Mouse (Mus musculus): Measurements from ENCODE around the gene Rtn1. TPM values are rescaled to one million over a fixed set of nuclear protein-coding genes. Genes with fewer than 3 reads are reported as not detected.

Gene Rtn1
- total and polyA plus RNA-seq, 2 experiments from 2014 or later, result 2,696 to 3,970 TPM

DNA sequence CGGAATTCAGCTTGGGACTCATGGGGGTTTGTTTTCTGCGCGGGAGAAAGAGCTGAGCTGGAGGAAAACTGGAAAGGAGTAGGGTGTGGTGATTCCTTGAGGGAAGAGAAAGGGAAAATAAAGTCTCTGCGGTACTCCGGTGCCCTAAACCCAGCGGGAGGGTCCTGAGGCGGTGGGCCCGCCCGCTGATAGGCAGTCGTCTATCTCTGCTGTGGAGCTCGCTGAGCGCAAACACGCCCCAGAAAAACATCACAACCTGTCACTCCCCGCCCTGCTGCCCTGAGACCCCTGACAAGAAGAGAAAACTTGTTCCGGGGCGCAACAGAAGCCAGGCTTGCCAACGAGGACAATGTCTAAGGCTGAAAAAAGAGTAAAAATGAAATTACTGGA is 1.1 kb downstream of the Rtn1 start:
- Histone ChIP-seq H3K4me2 (ENCODE audit: low read depth, low read length, poor library complexity, severe bottlenecking) (peak overlapping the region; percentile 72), H3K36me3 (ENCODE audit: insufficient read depth, low read length) (no peaks in the 10 kb centered on the region), H3K27me3 (ENCODE audit: insufficient read depth, low read length) (no peaks in the 10 kb centered on the region), H3K9ac (replicated peaks; ENCODE audit: low read length, poor library complexity, severe bottlenecking) (peak overlapping the region; percentile 95), H3K4me1 (ENCODE audit: insufficient read depth, low read length) (0 out of 2 replicates have a peak, but pooled peaks cover 6% of the 10 kb centered on the region), H3K27ac (ENCODE audit: low read depth, low read length) (peak overlapping the region; percentile 84), H3K9me3 (ENCODE audit: low read length) (no peaks in the 10 kb centered on the region), H3K4me3 (ENCODE audit: low read depth, low read length) (peak overlapping the region; percentile 66)
- DNase-seq (ENCODE audit: low spot score) (peak; percentile 44), ATAC-seq (ENCODE audit: low FRiP score) (peak; percentile 41; the same call in 1 of the 2 replicates)
- 1% methylated on average over 17 of the region's 17 CpGs for WGBS
- TF ChIP-seq CTCF (IDR thresholded peaks at IDR 0.05), result no peak

DNA sequence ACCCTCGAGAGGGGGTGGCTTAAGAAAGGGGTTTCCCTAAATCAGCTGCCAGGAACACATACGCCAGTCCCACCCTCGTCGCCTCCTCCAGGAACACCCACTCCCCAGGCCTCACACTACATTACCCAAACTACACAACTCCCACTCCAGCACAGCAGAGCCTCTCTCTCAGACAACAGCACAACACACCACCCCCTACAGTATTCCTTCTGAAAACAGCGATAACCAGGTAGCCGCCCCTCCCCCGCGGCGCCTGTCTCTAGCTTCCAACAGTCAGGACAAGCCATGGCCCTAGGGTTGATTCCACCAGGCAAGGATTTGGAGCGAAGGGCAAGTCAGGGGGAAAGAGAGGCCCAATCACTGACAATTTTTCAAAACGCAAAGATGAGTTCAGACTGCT is 1.7 kb downstream of the Rtn1 start:
- TF ChIP-seq CTCF (IDR thresholded peaks at IDR 0.05), result peak; percentile 17; the same call in 1 of the 2 replicates
- 5% methylated on average over 11 of the region's 11 CpGs for WGBS
- H3K36me3 ChIP-seq (ENCODE audit: insufficient read depth, low read length), result no peaks in the 10 kb centered on the region
- peak overlapping the region; percentile 66 for H3K4me3 ChIP-seq (ENCODE audit: low read depth, low read length)
- H3K9me3 ChIP-seq (ENCODE audit: low read length), result no peaks in the 10 kb centered on the region
- ATAC-seq (ENCODE audit: low FRiP score) (peak; percentile 66; the same call in 1 of the 2 replicates), DNase-seq (ENCODE audit: low spot score) (peak; percentile 51)
- no peaks in the 10 kb centered on the region for H3K27me3 ChIP-seq (ENCODE audit: insufficient read depth, low read length)
- no peak overlapping the region for H3K27ac ChIP-seq (ENCODE audit: low read depth, low read length)
- peak overlapping the region; percentile 95 for H3K9ac ChIP-seq (replicated peaks; ENCODE audit: low read length, poor library complexity, severe bottlenecking)
- H3K4me1 ChIP-seq (ENCODE audit: insufficient read depth, low read length), result 0 out of 2 replicates have a peak, but pooled peaks cover 6% of the 10 kb centered on the region
- peak overlapping the region; percentile 72 for H3K4me2 ChIP-seq (ENCODE audit: low read depth, low read length, poor library complexity, severe bottlenecking)

DNA sequence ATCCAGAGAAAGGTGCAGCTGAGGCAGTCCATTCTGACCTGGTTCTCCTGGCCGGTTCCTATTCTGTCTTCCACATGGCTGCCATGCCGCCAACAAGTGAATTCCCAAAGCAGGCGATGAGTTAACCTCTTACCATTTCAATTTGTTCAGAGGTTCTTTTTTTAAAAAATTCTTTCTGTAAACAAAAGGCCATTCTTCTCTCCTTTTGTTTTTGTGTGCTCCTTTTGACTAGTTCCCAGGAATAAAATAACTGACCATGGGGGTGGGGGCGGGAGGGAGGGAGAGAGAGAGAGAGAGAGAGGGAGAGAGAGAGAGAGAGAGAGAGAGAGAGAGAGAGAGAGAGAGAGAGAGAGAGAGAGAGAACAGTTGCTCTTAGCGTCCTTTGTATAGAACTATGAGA is 3.8 kb downstream of the Rtn1 start:
- WGBS, result 35% methylated on average over 5 of the region's 5 CpGs
- Histone ChIP-seq H3K4me1 (ENCODE audit: insufficient read depth, low read length) (0 out of 2 replicates have a peak, but pooled peaks cover 6% of the 10 kb centered on the region), H3K27me3 (ENCODE audit: insufficient read depth, low read length) (no peaks in the 10 kb centered on the region), H3K9me3 (ENCODE audit: low read length) (no peaks in the 10 kb centered on the region), H3K4me3 (ENCODE audit: low read depth, low read length) (no peak overlapping the region), H3K4me2 (ENCODE audit: low read depth, low read length, poor library complexity, severe bottlenecking) (no peak overlapping the region), H3K36me3 (ENCODE audit: insufficient read depth, low read length) (no peaks in the 10 kb centered on the region), H3K9ac (replicated peaks; ENCODE audit: low read length, poor library complexity, severe bottlenecking) (no peak overlapping the region), H3K27ac (ENCODE audit: low read depth, low read length) (no peak overlapping the region)
- DNase-seq (ENCODE audit: low spot score) (no peak), ATAC-seq (ENCODE audit: low FRiP score) (no peak)
- TF ChIP-seq CTCF (IDR thresholded peaks at IDR 0.05), result no peak

DNA sequence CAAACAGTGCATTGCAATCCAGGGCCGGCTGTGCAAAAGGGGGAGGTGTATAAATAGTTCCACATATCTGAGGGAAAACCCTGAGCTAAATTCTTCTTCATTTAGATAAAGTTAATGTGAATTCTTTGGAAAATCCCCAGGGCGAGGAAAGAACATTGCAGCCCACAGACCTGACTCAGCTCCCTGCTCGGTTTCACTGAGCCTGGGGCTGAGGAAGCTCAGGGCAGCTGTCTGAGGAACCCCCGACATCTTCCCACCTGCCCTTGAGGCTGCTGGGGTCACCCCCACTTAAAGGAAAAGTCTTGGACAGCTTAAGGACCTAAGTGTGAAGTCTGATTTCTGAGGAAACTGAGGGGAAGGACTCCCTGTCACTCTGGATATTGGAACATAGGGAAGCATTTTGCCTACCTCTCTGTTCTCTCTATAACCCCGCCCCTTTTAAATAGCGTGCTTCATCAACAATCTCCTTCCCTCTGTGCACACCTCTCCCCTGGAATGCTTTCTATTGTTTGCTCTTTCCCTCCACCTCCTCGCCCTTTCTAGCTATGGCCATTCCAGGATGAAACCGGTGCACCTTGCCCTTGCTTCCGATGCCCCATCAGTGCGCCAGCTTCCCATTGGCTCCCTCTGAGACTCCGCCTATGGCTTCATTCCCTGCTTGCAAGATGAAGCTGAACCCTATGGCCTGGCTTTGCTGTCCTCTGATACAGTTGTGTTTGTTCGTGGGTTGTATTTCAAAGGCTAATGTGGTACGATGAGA is 15.6 kb downstream of the Rtn1 start:
- Histone ChIP-seq H3K9me3 (ENCODE audit: low read length) (no peaks in the 10 kb centered on the region), H3K36me3 (ENCODE audit: insufficient read depth, low read length) (no peaks in the 10 kb centered on the region; the same call in 1 of the 2 replicates), H3K4me2 (ENCODE audit: low read depth, low read length, poor library complexity, severe bottlenecking) (no peak overlapping the region), H3K4me1 (ENCODE audit: insufficient read depth, low read length) (0 out of 2 replicates have a peak, but pooled peaks cover 3% of the 10 kb centered on the region), H3K4me3 (ENCODE audit: low read depth, low read length) (no peak overlapping the region), H3K27me3 (ENCODE audit: insufficient read depth, low read length) (no peaks in the 10 kb centered on the region), H3K27ac (ENCODE audit: low read depth, low read length) (no peak overlapping the region), H3K9ac (replicated peaks; ENCODE audit: low read length, poor library complexity, severe bottlenecking) (no peak overlapping the region)
- DNase-seq (ENCODE audit: low spot score), result no peak
- ATAC-seq (ENCODE audit: low FRiP score), result no peak
- WGBS, result 57% methylated on average over 13 of the region's 13 CpGs
- no peak for TF ChIP-seq CTCF (IDR thresholded peaks at IDR 0.05)

DNA sequence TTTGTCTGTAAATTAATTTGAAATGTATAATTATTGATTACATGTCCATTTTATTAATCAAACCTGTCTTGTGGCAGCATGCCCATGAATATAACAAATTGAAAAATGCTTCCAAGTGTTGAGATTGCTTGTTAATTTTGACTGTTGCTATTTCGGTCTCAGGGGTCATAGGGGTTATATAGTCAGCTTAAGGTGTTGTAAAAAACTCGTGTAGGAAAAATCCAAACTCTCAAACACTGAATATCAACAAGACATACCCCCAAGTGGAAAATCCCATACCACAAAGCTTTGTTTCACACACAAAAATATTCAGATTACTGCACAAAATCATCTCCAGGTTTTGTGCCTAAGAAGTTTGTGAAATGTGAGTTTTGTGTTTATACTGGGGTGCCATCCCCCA is 18.5 kb downstream of the Rtn1 start:
- no peak for DNase-seq (ENCODE audit: low spot score)
- 82% methylated on average over 2 of the region's 2 CpGs for WGBS
- Histone ChIP-seq H3K9ac (replicated peaks; ENCODE audit: low read length, poor library complexity, severe bottlenecking) (no peak overlapping the region), H3K4me1 (ENCODE audit: insufficient read depth, low read length) (0 out of 2 replicates have a peak, but pooled peaks cover 3% of the 10 kb centered on the region), H3K4me3 (ENCODE audit: low read depth, low read length) (no peak overlapping the region), H3K9me3 (ENCODE audit: low read length) (no peaks in the 10 kb centered on the region), H3K4me2 (ENCODE audit: low read depth, low read length, poor library complexity, severe bottlenecking) (no peak overlapping the region), H3K36me3 (ENCODE audit: insufficient read depth, low read length) (no peaks in the 10 kb centered on the region), H3K27ac (ENCODE audit: low read depth, low read length) (no peak overlapping the region), H3K27me3 (ENCODE audit: insufficient read depth, low read length) (no peaks in the 10 kb centered on the region)
- TF ChIP-seq CTCF (IDR thresholded peaks at IDR 0.05), result no peak
- no peak for ATAC-seq (ENCODE audit: low FRiP score)

DNA sequence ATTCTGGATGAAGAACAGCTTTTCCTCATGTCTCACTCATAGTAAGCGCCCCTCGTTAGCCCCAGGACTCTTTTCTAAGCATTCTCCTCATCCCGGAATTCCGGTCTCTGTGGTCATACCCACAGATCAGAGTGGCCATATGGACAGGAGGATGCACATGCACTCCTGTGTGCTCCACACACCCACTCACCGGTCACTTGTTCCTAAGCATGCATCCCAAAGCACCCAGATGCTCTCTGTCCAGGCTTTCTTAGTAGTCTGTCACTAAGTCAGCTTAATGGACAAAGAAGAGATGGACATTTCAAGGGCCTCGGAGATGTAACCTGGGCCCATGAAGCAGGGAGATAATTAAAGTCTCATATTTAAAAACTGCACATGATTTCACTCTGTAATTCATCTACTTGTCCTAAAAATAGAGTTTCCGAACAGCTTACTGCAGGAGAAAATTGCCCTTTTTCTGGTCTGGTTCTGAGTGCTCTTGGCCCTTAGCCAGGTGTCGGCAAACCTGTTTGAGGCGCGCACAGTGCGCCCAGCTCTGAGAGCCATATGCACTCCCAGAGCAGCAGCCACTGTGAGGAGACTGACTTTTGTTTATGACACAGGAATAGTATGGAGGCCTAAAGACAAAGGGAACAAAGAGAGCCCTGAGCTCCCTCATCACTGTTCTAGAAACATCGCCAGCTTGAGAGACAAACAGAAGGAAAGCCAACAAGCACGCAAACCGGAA is 19.3 kb downstream of the Rtn1 start:
- Histone ChIP-seq H3K9ac (replicated peaks; ENCODE audit: low read length, poor library complexity, severe bottlenecking) (no peak overlapping the region), H3K27me3 (ENCODE audit: insufficient read depth, low read length) (no peaks in the 10 kb centered on the region), H3K9me3 (ENCODE audit: low read length) (no peaks in the 10 kb centered on the region), H3K4me2 (ENCODE audit: low read depth, low read length, poor library complexity, severe bottlenecking) (no peak overlapping the region), H3K27ac (ENCODE audit: low read depth, low read length) (no peak overlapping the region), H3K4me1 (ENCODE audit: insufficient read depth, low read length) (0 out of 2 replicates have a peak, but pooled peaks cover 3% of the 10 kb centered on the region), H3K36me3 (ENCODE audit: insufficient read depth, low read length) (no peaks in the 10 kb centered on the region), H3K4me3 (ENCODE audit: low read depth, low read length) (no peak overlapping the region)
- ATAC-seq (ENCODE audit: low FRiP score) (no peak), DNase-seq (ENCODE audit: low spot score) (peak; percentile 16)
- WGBS, result 77% methylated on average over 14 of the region's 14 CpGs
- no peak for TF ChIP-seq CTCF (IDR thresholded peaks at IDR 0.05)

All from midbrain, postnatal 0 days (tissue).